Mouse (Mus musculus) kidney, embryonic 16.5 days (tissue): ENCODE measurements around the gene Scgb1a1. TPM values are rescaled to one million over a fixed set of nuclear protein-coding genes. Genes with fewer than 3 reads are reported as not detected.
"Not testable (repeated sequence)": the region's sequence is repeated elsewhere in the genome, so short reads cannot be mapped to it uniquely, and the experiment has no call there.

Experiments used
- ATAC-seq: fragments of 200-750 bp; cut with Nextera tagmentation; 2 replicates; pipeline ENCODE4 v1.8.0; 2017; ENCODE audit warnings: moderate TSS enrichment; ENCODE audit not compliant: low FRiP score, low TSS enrichment
- H3K27ac ChIP-seq: fragments of 300-500 bp; sonication (generic); 2 replicates; pipeline ENCODE4 v1.5.1; 2014; ENCODE audit warnings: low read length
- H3K27me3 ChIP-seq: fragments of 300-500 bp; sonication (generic); 2 replicates; pipeline ENCODE4 v1.6.1; 2014; ENCODE audit warnings: low read length, control low read depth, mixed read lengths; ENCODE audit not compliant: insufficient read depth
- H3K36me3 ChIP-seq: fragments of 300-500 bp; sonication (generic); 2 replicates; pipeline ENCODE4 v1.6.1; 2014; ENCODE audit warnings: low read length, control low read depth, mixed read lengths; ENCODE audit not compliant: insufficient read depth
- H3K4me1 ChIP-seq: fragments of 300-500 bp; sonication (generic); 2 replicates; pipeline ENCODE4 v1.6.1; 2014; ENCODE audit warnings: low read length, control low read depth, mixed read lengths; ENCODE audit not compliant: insufficient read depth
- H3K4me2 ChIP-seq: fragments of 300-500 bp; sonication (generic); replicated peaks from 2 replicates; pipeline ENCODE4 v1.6.1; 2014; ENCODE audit warnings: low read depth, low read length
- H3K4me3 ChIP-seq: fragments of 300-500 bp; sonication (generic); 2 replicates; pipeline ENCODE4 v1.5.1; 2014; ENCODE audit warnings: mild to moderate bottlenecking, low read length
- H3K9ac ChIP-seq: fragments of 300-500 bp; sonication (generic); replicated peaks from 2 replicates; pipeline ENCODE4 v1.6.1; 2014; ENCODE audit warnings: low read length
- H3K9me3 ChIP-seq: fragments of 300-500 bp; sonication (generic); 2 replicates; pipeline ENCODE4 v1.6.1; 2016; ENCODE audit warnings: low read length, control low read depth
- WGBS: fragments of 180-500 bp; shearing (Covaris S2); extraction: QIAGEN DNeasy Blood & Tissue Kit; methylation state at CpG from one replicate; pipeline ENCODE4 v1.1.7; 2014; 5-methylcytosine and 5-hydroxymethylcytosine counted together
- polyA plus RNA-seq: library from polyadenylated mRNA; unstranded; fragments of >200 nt; fragmentation: Nextera tagmentation; extraction: Ambion mirVana; gene quantifications from 2 replicates; pipeline ENCODE4 v1.2.1, GENCODE M21; 2015

Scgb1a1 gene
- polyA plus RNA-seq, 1 experiment from 2014 or later, result 0.76 TPM

- no peaks in the 10 kb centered on the region for H3K36me3 ChIP-seq
- no peaks in the 10 kb centered on the region for H3K4me1 ChIP-seq
- 77% methylated on average over 4 of the region's 4 CpGs for WGBS
- H3K27ac ChIP-seq, result no peak overlapping the region
- H3K9me3 ChIP-seq, result no peaks in the 10 kb centered on the region
- H3K4me2 ChIP-seq, result no peak overlapping the region
- no peak overlapping the region for H3K4me3 ChIP-seq
- ATAC-seq, result no peak
- no peak overlapping the region for H3K9ac ChIP-seq
- no peaks in the 10 kb centered on the region for H3K27me3 ChIP-seq
Measured at GRCm38 (mm10) chr19:9058944-9059343, 28.8 kb downstream of the Scgb1a1 start.

GRCm38 (mm10) chr19:9058331-9058884 is 29.4 kb downstream of the Scgb1a1 start:
- no peak overlapping the region for H3K9ac ChIP-seq
- no peaks in the 10 kb centered on the region for H3K36me3 ChIP-seq
- H3K4me3 ChIP-seq, result no peak overlapping the region
- H3K27me3 ChIP-seq, result no peaks in the 10 kb centered on the region
- no peaks in the 10 kb centered on the region for H3K9me3 ChIP-seq
- no peak overlapping the region for H3K4me2 ChIP-seq
- WGBS, result 66% methylated on average over 1 of the region's 1 CpGs
- ATAC-seq, result no peak
- H3K27ac ChIP-seq, result no peak overlapping the region
- no peaks in the 10 kb centered on the region for H3K4me1 ChIP-seq

GRCm38 (mm10) chr19:9057679-9058078 is 30.1 kb downstream of the Scgb1a1 start:
- no peaks in the 10 kb centered on the region for H3K4me1 ChIP-seq
- H3K4me3 ChIP-seq, result no peak overlapping the region
- H3K27ac ChIP-seq, result no peak overlapping the region
- no peaks in the 10 kb centered on the region for H3K36me3 ChIP-seq
- no peak overlapping the region for H3K9ac ChIP-seq
- no peaks in the 10 kb centered on the region for H3K27me3 ChIP-seq
- no peak for ATAC-seq
- H3K9me3 ChIP-seq, result no peaks in the 10 kb centered on the region
- H3K4me2 ChIP-seq, result no peak overlapping the region

- 87% methylated on average over 4 of the region's 4 CpGs for WGBS
- no peak for ATAC-seq
- H3K4me1 ChIP-seq, result no peaks in the 10 kb centered on the region
Measured at GRCm38 (mm10) chr19:9055703-9056355, 31.9 kb downstream of the Scgb1a1 start.

GRCm38 (mm10) chr19:9055153-9055552 is 32.6 kb downstream of the Scgb1a1 start:
- no peak overlapping the region for H3K9ac ChIP-seq
- H3K36me3 ChIP-seq, result no peaks in the 10 kb centered on the region
- H3K4me3 ChIP-seq, result no peak overlapping the region
- H3K9me3 ChIP-seq, result no peaks in the 10 kb centered on the region
- no peak overlapping the region for H3K4me2 ChIP-seq
- no peaks in the 10 kb centered on the region for H3K27me3 ChIP-seq
- no peak overlapping the region for H3K27ac ChIP-seq
- WGBS, result 46% methylated on average over 2 of the region's 2 CpGs
- ATAC-seq, result no peak
- H3K4me1 ChIP-seq, result no peaks in the 10 kb centered on the region

More at GRCm38 (mm10) chr19:9055703-9056355, 31.9 kb downstream of the Scgb1a1 start:
- H3K27ac ChIP-seq, result no peak overlapping the region
- no peak overlapping the region for H3K9ac ChIP-seq
- H3K27me3 ChIP-seq, result no peaks in the 10 kb centered on the region
- H3K9me3 ChIP-seq, result no peaks in the 10 kb centered on the region
- H3K4me2 ChIP-seq, result no peak overlapping the region
- no peaks in the 10 kb centered on the region for H3K36me3 ChIP-seq
- no peak overlapping the region for H3K4me3 ChIP-seq

- peak; percentile 49; the same call in 1 of the 2 replicates for ATAC-seq
- 54% methylated on average over 6 of the region's 6 CpGs for WGBS
- H3K27ac ChIP-seq, result no peak overlapping the region
Measured at GRCm38 (mm10) chr19:9052803-9053431, 34.8 kb downstream of the Scgb1a1 start.

GRCm38 (mm10) chr19:9051985-9052384 is 35.8 kb downstream of the Scgb1a1 start:
- not testable (repeated sequence) for H3K4me3 ChIP-seq, H3K9me3 ChIP-seq, ATAC-seq, H3K9ac ChIP-seq, H3K4me1 ChIP-seq, H3K27ac ChIP-seq, H3K27me3 ChIP-seq, H3K4me2 ChIP-seq, H3K36me3 ChIP-seq
- 90% methylated on average over 4 of the region's 4 CpGs for WGBS

More at GRCm38 (mm10) chr19:9052803-9053431, 34.8 kb downstream of the Scgb1a1 start:
- no peaks in the 10 kb centered on the region for H3K36me3 ChIP-seq
- H3K9me3 ChIP-seq, result no peaks in the 10 kb centered on the region
- H3K4me1 ChIP-seq, result no peaks in the 10 kb centered on the region
- H3K4me3 ChIP-seq, result no peak overlapping the region
- H3K4me2 ChIP-seq, result no peak overlapping the region
- H3K27me3 ChIP-seq, result no peaks in the 10 kb centered on the region
- no peak overlapping the region for H3K9ac ChIP-seq

GRCm38 (mm10) chr19:9050294-9051229 is 37.2 kb downstream of the Scgb1a1 start:
- 79% methylated on average over 9 of the region's 9 CpGs for WGBS
- ATAC-seq, result no peak

GRCm38 (mm10) chr19:9048981-9049687 is 38.6 kb downstream of the Scgb1a1 start:
- Histone ChIP-seq H3K4me1 (peaks cover 4% of the 10 kb centered on the region; the same call in 1 of the 2 replicates), H3K4me3 (no peak overlapping the region), H3K9ac (no peak overlapping the region), H3K9me3 (no peaks in the 10 kb centered on the region), H3K4me2 (no peak overlapping the region), H3K27me3 (no peaks in the 10 kb centered on the region), H3K36me3 (no peaks in the 10 kb centered on the region), H3K27ac (no peak overlapping the region)
- 93% methylated on average over 4 of the region's 4 CpGs for WGBS
- ATAC-seq, result no peak

More at GRCm38 (mm10) chr19:9050294-9051229, 37.2 kb downstream of the Scgb1a1 start:
- no peak overlapping the region for H3K4me2 ChIP-seq
- H3K36me3 ChIP-seq, result no peaks in the 10 kb centered on the region
- H3K27me3 ChIP-seq, result no peaks in the 10 kb centered on the region
- H3K9ac ChIP-seq, result no peak overlapping the region
- no peaks in the 10 kb centered on the region for H3K9me3 ChIP-seq
- H3K4me3 ChIP-seq, result no peak overlapping the region
- peaks cover 4% of the 10 kb centered on the region; the same call in 1 of the 2 replicates for H3K4me1 ChIP-seq
- no peak overlapping the region for H3K27ac ChIP-seq
